Mouse (Mus musculus): Measurements from ENCODE around the gene Ankrd45.
"Not testable (repeated sequence)": the region's sequence is repeated elsewhere in the genome, so short reads cannot be mapped to it uniquely, and the experiment has no call there.

The Ankrd45 gene

GRCm38 (mm10) chr1:161185431-161185830, 42.9 kb downstream of the Ankrd45 start:
- DNase-seq (ENCODE audit: low spot score): no peak

- DNase-seq (ENCODE audit: low spot score): no peak
Observed at GRCm38 (mm10) chr1:161190253-161190910, 47.9 kb downstream of the Ankrd45 start.

- peak; percentile 73 for DNase-seq (ENCODE audit: low spot score)
Observed at GRCm38 (mm10) chr1:161195541-161196351, 53.3 kb downstream of the Ankrd45 start.

GRCm38 (mm10) chr1:161196364-161196763, 53.9 kb downstream of the Ankrd45 start:
- not testable (repeated sequence) for DNase-seq (ENCODE audit: low spot score)

- no peak for DNase-seq (ENCODE audit: low spot score)
Observed at GRCm38 (mm10) chr1:161199856-161200255, 57.4 kb downstream of the Ankrd45 start.

GRCm38 (mm10) chr1:161214465-161214864, 72.0 kb downstream of the Ankrd45 start:
- no peak for DNase-seq (ENCODE audit: low spot score)

- DNase-seq (ENCODE audit: low spot score): no peak
Observed at GRCm38 (mm10) chr1:161219816-161220215, 77.3 kb downstream of the Ankrd45 start.

All from testis, postnatal 14 days (tissue).